Mouse (Mus musculus) CD4-positive, CD25-positive, alpha-beta regulatory T cell, adult 2 months (primary cell): ENCODE measurements around the gene Mxi1.
A peak's percentile ranks its signal among the peaks of the same experiment; 100 is the strongest.

Experiments
- DNase-seq: peaks from one replicate; pipeline ENCODE4 v3.0.0-alpha.2; 2012; ENCODE audit warnings: low read depth, low spot score

Gene Mxi1

GRCm38 (mm10) chr19:53422358-53423308 lies 112.3 kb downstream of the Mxi1 start:
- DNase-seq: peak; percentile 48

DNA sequence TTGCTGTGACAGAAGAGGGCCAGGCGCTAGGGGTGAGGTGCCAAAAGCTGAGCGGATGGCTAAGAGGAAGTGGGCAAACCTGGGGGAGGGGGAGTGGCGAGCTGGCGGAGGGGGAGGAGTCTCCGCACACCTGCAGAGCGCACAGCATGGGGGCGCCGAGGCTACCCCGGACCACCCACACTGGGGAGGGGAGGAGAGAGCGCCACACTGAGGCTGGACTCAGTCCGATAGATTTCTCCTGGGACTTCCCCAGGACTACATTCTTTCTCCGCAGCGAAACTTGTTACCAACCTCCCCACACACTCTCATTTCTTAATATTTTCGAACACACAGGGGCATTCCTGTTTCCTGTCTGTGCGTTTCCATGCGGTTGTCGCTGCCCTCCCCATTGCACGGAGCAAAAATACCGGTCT lies 113.0 kb downstream of the Mxi1 start:
- peak; percentile 90 for DNase-seq

DNA sequence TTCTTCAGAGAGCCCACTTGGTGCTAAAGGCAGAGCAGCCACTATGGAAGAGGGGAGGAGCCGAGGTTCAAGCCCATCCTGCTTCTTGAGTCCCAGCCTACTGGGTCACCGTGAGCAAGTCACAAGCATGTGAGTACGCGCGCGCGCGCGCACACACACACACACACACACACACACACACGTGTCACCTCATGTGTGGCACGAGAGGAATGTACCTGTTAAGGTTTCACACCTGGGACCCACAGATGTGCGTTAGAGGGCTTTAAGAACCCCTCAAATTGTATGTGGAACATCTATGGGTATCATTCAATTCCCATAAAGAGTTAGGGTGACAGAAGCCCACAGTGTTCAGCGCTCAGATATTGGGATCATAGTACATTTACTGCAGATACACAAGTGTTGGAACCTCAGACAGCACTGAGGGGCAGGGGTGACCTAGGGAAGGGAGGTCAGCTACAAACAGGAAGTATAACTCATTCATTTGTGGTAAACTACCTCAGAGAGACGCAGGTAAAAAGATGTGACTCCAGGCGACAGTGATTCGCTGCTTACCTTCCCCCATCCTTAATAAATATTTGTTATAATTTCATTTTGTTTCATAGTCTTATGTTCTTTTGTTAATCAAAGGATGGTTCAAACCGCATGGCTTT lies 113.6 kb downstream of the Mxi1 start:
- peak; percentile 87 for DNase-seq

DNA sequence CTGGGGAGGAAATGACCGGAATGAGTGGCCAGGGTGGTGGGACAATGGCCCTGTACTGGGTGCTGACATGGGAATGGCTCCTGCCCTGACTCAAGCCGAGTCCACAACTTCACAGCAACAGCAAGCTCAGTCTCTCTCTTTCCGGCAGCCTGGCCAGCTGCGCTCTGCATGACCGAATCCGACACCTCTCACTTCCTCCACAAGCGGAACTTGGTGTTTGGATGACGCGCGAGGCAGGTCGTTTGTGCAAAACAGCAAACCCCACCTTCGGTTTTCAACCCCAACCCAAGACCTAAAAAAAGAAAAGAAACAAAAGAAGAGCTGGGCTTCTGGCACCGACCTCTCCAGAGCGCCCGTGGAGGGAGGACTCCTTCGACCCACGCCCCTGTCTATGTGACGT lies 114.3 kb downstream of the Mxi1 start:
- peak; percentile 96 for DNase-seq
